Mouse (Mus musculus): Measurements from ENCODE around the gene Gpatch2.

Gpatch2 gene

GRCm38 (mm10) chr1:187250741-187251262 is 35.5 kb downstream of the Gpatch2 start:
- DNase-seq = no peak

DNA sequence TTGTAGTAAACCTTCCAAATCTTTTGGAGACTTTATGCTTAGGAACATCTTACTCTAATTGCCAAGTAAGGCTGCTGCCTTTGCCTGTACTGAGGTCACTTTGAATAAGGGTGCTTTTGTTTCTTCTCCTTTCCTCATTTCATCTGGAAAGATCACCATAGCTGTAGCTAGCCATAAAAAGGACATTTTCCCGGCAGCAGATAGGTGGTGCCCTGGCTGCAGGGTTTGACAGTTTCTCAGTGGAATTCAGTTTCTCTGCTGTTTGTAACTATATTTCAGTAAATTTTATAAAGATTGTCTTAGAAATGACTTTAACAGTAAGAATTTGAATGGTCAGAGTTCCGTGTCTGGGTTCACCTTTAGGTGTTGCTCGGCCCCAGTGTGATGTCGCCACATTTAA is 43.4 kb downstream of the Gpatch2 start:
- no peak for DNase-seq

- DNase-seq = no peak
These were observed 52.3 kb downstream of the Gpatch2 start for GRCm38 (mm10) chr1:187267601-187268000.

DNA sequence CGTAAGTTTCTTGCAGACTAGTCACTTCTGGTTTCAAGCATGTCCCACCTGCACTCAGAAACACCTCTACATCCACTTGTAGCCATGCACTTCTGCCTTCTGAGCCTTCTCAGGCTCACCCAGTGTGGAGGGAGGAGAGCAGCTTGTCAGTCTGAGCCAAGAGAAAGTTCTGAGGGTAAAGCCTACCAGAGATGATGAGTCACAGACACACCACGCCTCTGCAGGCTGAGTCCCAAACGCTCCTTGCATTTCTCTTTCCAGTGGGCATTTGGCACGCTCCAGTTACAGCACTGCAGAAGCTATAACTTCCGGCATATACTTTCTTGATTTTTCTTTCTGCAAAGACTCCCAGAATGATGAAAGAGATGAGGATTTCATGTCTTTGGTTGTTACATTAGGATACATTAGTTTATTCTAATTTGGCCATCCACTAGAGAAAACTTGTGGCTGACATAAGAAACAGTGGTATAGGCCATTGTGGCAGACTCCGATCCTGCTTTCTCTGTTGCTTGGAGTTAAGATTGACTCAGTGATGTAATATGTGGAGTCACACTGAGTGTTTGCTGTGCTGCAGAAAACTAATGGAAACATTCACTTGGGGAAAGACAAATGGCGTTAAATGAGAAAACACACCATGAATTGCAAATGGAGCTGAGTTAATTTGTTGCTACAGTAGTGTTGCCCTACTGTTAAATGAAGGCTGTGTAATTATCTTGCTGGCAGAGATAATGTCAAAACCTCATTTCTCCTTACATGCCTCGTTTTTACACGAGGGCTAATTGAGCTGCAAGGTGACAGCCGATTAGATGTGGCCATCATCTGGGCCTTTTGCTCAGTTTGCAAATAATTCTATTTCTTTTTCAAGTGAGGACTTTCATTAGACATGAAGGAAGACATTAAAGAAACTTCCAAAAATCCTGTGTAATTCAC is 55.3 kb downstream of the Gpatch2 start:
- peak; percentile 40 for DNase-seq

GRCm38 (mm10) chr1:187277324-187277723 is 62.0 kb downstream of the Gpatch2 start:
- no peak for DNase-seq

GRCm38 (mm10) chr1:187278472-187278871 is 63.2 kb downstream of the Gpatch2 start:
- no peak for DNase-seq

- no peak for DNase-seq
These were observed 64.5 kb downstream of the Gpatch2 start for GRCm38 (mm10) chr1:187279776-187280175.

DNA sequence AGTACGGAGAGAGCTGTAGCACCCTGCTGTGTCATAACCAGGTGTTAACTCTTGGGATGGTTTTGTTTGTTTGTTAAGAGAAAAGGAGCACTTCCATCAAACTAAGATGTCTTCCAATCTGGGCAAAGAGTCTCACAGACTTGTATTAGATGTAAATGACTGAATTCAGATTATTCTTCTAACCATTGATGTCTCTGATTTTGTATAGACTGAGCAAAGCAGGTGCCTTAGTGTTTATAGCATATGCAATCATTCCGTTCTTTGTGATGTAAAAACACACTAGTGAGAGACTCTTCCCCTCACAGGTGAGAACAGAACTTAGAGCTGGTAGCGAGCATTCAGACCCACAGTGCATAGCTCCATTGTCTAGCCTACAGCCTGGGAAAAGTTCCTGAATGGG is 67.0 kb downstream of the Gpatch2 start:
- no peak for DNase-seq

- peak; percentile 20 for DNase-seq
These were observed 67.5 kb downstream of the Gpatch2 start for GRCm38 (mm10) chr1:187282804-187283203.

GRCm38 (mm10) chr1:187285735-187286134 is 70.4 kb downstream of the Gpatch2 start:
- peak; percentile 36 for DNase-seq

DNA sequence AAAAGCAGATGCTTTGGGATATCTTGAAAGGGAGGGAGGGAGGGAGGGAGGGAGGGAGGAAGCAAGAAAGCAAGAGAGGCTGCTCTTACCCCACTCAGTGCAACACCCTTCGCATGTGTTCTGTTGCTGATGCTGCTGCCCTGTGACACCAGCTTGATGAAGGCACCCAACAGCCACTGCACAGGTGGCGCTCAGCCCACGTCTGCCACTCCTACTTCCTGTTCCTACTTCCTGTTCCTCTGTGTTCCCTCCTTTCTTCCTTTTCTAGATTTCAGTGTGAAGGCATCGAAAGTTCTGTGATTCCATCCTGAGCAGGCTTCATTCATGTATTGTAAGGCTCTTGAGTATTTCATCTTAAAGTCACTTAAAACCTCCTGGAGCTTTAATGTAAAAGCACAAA is 71.1 kb downstream of the Gpatch2 start:
- no peak for DNase-seq

GRCm38 (mm10) chr1:187286924-187287323 is 71.6 kb downstream of the Gpatch2 start:
- no peak for DNase-seq

DNA sequence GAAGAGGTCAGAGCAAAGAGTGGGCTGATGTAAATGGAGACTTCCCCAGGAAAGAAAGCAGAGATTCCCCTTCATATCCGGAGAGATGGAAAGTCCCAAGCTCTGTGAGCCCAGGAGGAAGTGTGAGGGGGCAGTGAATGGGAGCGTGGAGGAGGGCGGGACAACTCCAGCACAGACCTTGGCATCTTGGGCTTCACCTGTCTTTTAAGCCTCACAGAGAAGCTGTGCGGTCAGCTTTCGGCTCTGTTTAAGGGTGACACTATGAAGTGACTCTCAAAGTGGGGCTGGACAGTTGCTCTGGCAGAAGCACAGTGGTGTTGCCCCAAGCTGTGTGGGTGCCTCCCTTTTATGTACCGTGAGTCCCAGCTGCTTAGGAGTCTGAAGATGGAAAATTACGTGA is 74.9 kb downstream of the Gpatch2 start:
- no peak for DNase-seq

DNA sequence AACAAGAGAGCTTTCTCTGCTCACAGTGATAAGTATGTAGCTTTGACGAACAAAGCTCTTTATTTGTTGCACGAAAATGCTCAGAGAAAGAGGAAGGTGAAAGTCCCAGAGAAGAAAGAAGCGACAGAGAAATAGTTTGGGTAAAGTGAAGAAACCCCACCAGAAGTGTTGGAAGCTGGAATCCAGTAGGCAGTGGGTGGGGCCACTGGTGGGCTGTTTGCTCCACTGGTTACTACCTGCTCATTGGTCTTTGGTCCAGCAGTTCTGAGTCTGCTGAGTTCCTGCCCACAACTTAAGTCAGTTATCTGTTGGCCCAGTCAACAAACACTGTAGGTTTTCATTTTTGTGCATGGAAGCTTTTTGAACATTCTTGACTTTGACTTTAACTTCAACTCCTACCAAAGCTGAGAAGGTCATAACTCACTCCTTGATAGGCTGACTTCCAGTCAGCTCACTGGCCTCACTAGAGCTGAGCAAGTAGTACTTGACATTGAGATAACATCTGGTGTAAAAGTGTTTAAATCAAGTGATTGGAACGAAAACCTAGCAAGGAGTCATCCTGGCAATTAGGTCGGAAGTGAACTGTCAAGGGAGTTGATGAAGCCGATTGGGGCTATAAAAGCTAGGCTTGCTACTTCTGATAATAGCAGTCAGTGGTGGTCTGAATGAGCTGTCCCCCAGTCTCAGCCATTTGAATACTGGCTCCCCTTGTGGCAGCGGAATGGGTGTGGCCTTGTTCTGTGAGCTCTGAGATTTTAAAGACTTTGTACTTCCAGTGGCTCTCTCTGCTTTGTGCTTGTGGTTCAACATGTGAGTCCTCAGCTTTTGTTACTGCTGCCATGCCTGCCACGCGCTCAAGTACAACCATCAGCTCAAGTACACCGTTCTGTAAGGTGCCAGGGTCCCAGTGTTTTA is 76.4 kb downstream of the Gpatch2 start:
- DNase-seq = no peak

DNA sequence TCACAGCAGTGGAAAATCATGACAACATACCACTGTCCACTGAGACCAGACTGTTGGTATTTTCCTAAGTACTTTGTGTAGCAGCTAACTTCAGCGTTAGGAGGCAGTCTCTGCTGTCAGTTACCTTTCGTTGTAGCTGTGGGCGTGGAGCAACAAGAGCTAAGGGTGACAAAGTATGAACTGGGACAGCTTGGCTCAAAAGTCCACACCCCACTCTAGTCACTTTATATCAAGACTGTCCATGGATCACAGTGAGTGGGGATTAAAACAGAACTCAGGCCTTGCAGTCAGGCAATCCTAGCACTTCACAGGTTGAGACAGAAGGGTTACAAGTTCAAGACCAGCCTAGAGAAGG is 77.1 kb downstream of the Gpatch2 start:
- no peak for DNase-seq

DNA sequence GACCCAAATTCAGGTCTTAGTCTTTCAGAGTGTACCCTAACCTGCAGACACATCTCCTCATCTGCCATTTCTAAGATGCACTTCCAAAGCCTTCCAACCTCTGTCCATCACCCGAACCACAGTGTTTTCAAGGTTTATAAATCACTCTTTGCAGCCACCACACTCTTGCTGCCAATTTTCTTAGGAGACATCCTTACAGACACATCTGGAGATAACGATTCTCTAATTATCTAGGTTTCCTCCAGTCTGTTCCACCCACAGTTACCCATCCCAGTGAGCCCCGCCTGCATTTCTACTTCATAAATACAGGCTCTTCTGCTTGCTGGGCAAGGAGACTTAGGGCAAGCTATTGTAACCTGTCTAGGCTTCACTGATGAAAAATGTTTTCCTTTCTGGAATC is 77.9 kb downstream of the Gpatch2 start:
- no peak for DNase-seq

- no peak for DNase-seq
These were observed 79.2 kb downstream of the Gpatch2 start for GRCm38 (mm10) chr1:187294522-187294921.

DNA sequence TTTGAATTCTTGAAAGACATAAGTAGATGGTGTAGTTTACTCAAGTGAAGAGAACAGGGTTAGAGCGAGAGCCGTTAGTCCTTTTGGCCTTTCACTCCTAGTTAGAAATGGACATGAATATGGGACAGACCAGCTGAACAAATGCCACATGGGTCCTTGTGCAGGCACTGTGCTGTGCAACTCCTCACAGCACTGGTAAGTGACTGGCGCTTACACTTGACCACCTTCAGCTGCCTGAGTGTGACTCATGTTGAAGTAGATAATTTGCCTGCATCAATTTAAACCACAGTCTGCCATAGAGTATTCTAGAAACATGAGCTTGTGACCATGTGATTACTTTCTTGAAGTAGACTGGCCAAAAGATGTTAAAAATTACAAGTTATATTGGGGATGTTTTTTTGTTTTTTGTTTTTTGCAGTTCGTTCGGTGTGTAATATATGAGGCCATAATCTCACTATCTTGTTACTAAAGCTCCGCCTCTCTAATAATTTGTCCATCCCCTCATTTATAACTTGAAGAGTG is 79.8 kb downstream of the Gpatch2 start:
- no peak for DNase-seq

GRCm38 (mm10) chr1:187295711-187296110 is 80.4 kb downstream of the Gpatch2 start:
- no peak for DNase-seq

DNA sequence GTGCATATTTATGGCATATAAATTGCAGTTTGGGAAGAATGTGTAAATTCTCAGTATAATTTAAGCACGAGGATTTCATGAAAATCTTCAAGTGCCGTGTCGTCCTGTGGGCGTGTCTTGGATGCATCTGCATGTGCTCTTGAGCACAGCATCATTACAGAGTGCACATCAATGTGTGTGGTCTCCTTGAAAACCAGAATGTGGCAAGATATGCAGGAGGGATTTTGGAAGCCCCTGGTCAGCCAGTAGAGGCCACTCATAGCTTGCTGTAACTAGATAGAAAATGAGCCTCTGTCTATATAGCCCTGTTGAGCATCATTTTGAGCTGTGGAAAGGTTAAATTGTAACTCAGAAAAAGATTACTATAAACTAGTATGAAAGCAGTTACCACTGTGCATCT is 83.9 kb downstream of the Gpatch2 start:
- peak; percentile 11 for DNase-seq

- DNase-seq = no peak
These were observed 85.3 kb downstream of the Gpatch2 start for GRCm38 (mm10) chr1:187300626-187301025.

GRCm38 (mm10) chr1:187303221-187303620 is 87.9 kb downstream of the Gpatch2 start:
- DNase-seq = no peak

DNA sequence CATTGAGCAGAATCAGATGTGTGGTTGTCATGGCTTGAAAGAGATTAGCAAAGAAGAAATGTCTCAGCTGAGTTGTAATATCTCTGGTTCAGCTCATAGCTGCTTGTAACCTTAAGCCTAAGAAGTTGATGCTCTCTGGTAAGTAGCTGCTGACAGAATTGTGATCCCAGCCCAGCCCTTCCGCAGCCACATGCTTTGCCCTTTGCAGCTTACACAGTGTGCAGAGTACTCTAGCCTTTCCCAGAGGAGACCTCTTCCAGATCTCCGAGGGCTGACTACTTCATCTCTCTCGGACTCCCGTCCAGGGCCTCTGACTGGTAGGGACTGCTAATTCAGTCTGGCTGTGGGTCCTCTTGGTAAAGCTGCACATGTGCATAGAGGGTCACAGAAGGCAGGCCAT is 92.0 kb downstream of the Gpatch2 start:
- no peak for DNase-seq
